Mouse (Mus musculus) frontal cortex, adult (tissue): ENCODE measurements at regions not wholly inside any gene's neighbourhood (a gene's known extent, or its start where the extent isn't known, plus 50 kb on each side); places are given as distances from the start of the nearest gene placed in this dataset.
A peak's percentile ranks its signal among the peaks of the same experiment; 100 is the strongest.

ENCODE experiments used
- ATAC-seq: cut with Nextera tagmentation; 2 replicates; pipeline ENCODE4 v1.9.2; 2017; ENCODE audit warnings: mild to moderate bottlenecking, moderate library complexity, mixed read lengths; ENCODE audit not compliant: low TSS enrichment

DNA sequence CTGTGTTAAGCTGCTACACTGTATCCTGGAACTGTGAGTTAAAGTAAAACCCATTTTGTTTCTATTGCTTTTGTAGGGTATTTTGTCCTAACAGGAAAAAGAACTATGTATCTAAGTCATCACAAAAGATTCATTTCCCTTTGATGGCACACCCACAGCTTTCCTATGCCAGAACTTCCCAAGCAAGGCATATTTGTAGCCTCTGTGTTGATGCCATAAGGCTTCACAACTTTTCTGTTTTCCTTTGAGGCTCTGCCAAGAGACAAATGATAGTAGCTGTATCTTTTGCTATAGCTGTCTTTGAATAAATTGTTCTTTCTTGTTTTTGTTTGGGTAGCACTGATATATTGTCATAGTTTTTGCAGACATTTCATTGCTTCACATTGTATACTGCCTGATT, 790.2 kb downstream of the Slitrk5 start:
- peak; percentile 96 for ATAC-seq

DNA sequence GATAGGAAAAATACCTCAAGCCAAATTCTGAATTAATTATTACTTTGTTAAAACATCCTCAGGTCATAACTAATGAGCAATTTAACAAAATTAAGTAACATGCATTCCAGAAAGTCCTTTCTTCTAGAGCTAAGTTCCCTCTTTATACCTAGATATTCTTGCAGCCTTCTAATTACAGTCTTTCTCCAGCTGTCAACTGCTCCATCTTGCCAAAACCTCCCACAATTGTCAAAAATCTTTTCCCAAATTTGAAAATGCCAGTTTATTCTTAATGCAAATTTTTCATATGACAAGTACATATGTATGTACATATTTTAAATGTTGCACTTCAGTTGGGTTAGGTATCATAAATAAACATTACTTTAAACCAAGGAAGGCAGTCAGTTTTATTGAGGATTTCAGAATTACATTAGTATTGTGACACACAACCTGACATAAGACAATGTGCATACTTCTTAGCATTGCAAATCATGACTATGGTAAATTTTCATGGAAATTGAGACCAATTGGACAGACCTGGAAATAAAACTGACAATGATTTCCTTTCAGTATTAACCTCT, 791.5 kb downstream of the Slitrk5 start:
- ATAC-seq: peak; percentile 74

DNA sequence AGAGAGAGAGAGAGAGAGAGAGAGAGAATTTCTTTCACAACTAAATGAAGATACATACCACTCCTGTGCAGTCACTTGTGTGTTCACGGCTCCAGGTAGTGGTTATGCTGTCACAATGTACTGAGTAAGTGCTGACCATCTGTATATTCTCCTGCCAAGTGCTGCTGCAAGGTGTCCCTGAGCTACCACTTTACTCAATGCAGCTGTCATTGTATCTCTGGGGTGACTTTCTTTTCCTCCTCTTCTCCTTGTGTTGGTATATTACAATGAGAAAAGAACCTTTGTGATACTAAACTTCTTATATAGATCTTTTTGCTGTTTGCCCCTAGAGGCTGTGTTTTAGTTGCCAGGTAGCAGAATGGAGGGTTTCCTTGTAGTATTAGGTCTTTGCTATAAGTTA, 800.6 kb downstream of the Slitrk5 start:
- ATAC-seq: no peak
